In the genomic region with DNA sequence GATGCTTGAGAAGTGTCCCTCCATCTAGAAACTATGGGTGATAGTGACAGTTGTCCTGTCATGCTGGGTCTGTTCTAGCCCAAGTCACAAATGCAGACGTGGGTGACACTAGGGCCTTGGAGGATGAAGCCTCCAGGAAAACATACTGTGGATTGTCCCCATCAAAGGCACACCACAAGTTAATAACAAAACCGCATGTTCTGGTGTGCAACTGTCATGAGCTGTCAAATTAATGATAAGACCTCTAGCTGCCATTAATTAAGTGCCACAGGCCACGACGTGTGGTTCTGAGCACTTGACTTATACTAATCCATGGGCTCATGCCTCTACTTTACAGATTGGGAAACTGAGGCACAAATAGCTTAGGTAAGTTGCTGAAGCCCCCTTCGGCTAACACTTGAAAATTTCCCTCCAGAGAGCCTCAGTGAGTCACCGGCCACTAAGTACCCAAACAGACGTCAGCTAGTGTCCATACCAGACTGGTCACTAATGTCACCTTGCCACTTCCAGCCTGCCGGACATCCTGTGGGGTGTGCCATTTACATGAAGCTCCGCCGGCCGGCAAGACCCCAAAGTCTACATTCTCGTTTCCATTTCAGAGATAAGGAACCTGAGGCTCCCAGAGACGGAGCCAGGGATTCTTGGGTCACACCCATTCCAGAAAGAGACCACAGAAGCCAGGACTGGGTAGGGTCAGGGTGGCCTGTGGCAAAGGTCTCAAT, we compare ENCODE assay signal across 23 mouse cellular contexts. TPM values are rescaled to one million over a fixed set of nuclear protein-coding genes. Genes with fewer than 3 reads are reported as not detected.
"Had no signal": no experiment of that assay in that cellular context is flagged by ENCODE, and none has a peak within 500 bp of the region (broad histone marks: within the 10 kb centered on the region; RNA-seq: fewer than 3 reads in every experiment).

No protein-coding gene starts in this region.

- H3K9me3 ChIP-seq: limb, embryonic 13.5 days; liver, embryonic 12.5 days; liver, embryonic 15.5 days; lung, embryonic 15.5 days; midbrain, embryonic 12.5 days; midbrain, embryonic 15.5 days; stomach, embryonic 15.5 days had no signal

- ATAC-seq: intestine, postnatal 0 days; liver, embryonic 12.5 days; midbrain, embryonic 15.5 days had no signal

- H3K27me3 ChIP-seq: midbrain, embryonic 12.5 days; midbrain, embryonic 15.5 days had no signal

- H3K4me3 ChIP-seq: layer of hippocampus, adult 2 months; limb, embryonic 13.5 days; liver, embryonic 12.5 days; liver, embryonic 15.5 days; lung, embryonic 15.5 days; midbrain, embryonic 12.5 days; midbrain, embryonic 15.5 days; myocyte; stomach, embryonic 15.5 days had no signal

- H3K27ac ChIP-seq: kidney, postnatal 0 days; layer of hippocampus, adult 2 months; limb, embryonic 13.5 days; liver, embryonic 12.5 days; liver, embryonic 15.5 days; lung, embryonic 15.5 days; midbrain, embryonic 12.5 days; midbrain, embryonic 15.5 days; stomach, embryonic 15.5 days had no signal

- H3K4me1 ChIP-seq: liver, embryonic 12.5 days; liver, embryonic 15.5 days; lung, embryonic 15.5 days; midbrain, embryonic 12.5 days; midbrain, embryonic 15.5 days; stomach, embryonic 15.5 days had no signal

- H3K36me3 ChIP-seq: limb, embryonic 13.5 days; liver, embryonic 12.5 days; liver, embryonic 15.5 days; lung, embryonic 15.5 days; midbrain, embryonic 12.5 days; midbrain, embryonic 15.5 days; stomach, embryonic 15.5 days had no signal

- DNase-seq: kidney, adult 2 months; kidney, postnatal 25 days; layer of hippocampus, adult 9-11 months; liver; lung, adult 18-20 months; lung, postnatal 10 days; lung, postnatal 36 days; right cerebral cortex, postnatal 14 days had no signal

- H3K9ac ChIP-seq: limb, embryonic 13.5 days; liver, embryonic 12.5 days; liver, embryonic 15.5 days; lung, embryonic 15.5 days; midbrain, embryonic 12.5 days; midbrain, embryonic 15.5 days; stomach, embryonic 15.5 days had no signal

RNA-seq across cellular contexts. Expression of a gene that starts 18.3 kb away (rescaled TPM):
- total RNA-seq: layer of hippocampus, adult 2 months; layer of hippocampus, postnatal 25 days; left cerebral cortex, postnatal 25 days had no signal
- polyA plus RNA-seq: kidney, embryonic 14.5 days; midbrain, embryonic 12.5 days; midbrain, embryonic 15.5 days; neural tube, embryonic 14.5 days had no signal
